Mouse (Mus musculus): ENCODE measurements at regions not wholly inside any gene's neighbourhood (a gene's known extent, or its start where the extent isn't known, plus 50 kb on each side); places are given as distances from the start of the nearest gene placed in this dataset.

DNA sequence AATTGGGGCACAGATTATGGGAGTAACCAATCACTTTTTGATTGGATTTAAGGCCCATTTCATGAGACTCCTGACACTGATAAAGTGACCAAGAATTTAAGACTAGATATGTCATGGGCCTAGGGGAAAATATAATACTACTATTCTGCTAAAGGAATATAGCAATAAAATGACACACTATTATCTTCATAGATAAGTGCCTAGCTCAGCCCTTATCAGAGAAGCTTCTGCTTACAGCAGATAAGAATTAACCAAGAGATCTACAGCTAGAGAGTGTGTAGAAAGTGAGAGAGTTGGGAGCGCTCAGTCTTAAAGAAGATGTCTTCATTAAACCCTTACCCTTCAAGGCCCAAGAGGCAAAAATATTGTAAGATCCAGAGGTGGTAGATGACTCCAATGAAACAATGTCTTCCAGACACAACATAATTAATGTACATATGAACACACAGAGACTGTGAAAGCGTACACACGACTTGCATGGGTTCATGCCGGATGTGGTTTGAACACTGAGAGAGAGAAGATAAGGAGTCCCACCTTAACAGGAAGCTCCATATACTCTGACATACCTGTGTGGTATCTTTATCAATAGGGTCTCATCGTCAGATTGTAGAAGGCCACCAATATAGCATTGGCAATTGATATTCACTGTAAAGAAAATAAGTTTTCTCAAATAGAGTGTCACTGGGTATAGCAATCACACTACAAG, 252.1 kb downstream of the Gsdmc2 start:
- no peak for TF ChIP-seq CTCF (IDR thresholded peaks at IDR 0.05; ENCODE audit: low read depth)
- no peak for TF ChIP-seq EP300 (IDR thresholded peaks at IDR 0.05; ENCODE audit: low read depth)
